ENCODE assay signal across 9 mouse cellular contexts in the genomic region with DNA sequence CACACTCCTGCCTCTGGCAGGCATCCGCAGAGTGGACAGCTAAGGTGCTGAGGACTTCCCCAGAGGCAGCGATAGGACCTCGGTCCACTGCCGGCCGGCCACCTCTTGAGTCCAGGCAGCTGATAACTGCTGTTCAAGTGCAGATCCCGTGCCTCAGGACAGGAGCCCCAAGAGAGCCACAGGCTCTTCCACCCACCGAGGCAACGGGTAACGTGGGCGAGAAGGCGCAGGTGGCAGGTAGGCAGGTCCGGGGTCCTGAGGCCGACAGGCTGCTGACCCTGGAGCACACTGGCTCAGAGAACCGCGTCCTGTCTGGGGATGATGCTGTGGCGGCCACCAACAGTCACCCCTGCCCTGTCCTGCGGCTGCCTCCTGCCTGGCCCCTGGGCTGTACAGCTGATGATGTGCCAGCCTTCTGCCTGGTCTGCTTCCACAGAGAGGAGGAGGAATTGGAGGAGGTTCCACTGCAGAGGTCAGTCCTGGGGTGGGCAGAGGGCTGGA. TPM values are rescaled to one million over a fixed set of nuclear protein-coding genes. Genes with fewer than 3 reads are reported as not detected.
DNase-seq lines count a peak whose midpoint lies in the region; ATAC-seq and TF ChIP-seq lines count a peak whose summit lies in the region.
"Had no signal": no experiment of that assay in that cellular context is flagged by ENCODE, and none has a peak within 500 bp of the region (broad histone marks: within the 10 kb centered on the region; RNA-seq: fewer than 3 reads in every experiment).

No protein-coding gene starts in this region.

- H3K27me3 ChIP-seq in midbrain, postnatal 0 days (ENCODE audit: insufficient read depth, low read length) = peaks cover 4% of the 10 kb centered on the region; the same call in 1 of the 2 replicates
- no peaks in the 10 kb centered on the region for H3K27me3 ChIP-seq in midbrain, embryonic 16.5 days (ENCODE audit: control insufficient read depth, insufficient read depth, low read depth, low read length)
- H3K27me3 ChIP-seq in hindbrain, postnatal 0 days (ENCODE audit: insufficient read depth, low read length) = no peaks in the 10 kb centered on the region

- H3K27ac ChIP-seq in gastrocnemius, adult 2 months = peak overlapping the region; percentile 96
- no peak overlapping the region for H3K27ac ChIP-seq in midbrain, postnatal 0 days (ENCODE audit: low read depth, low read length)
- H3K27ac ChIP-seq in midbrain, embryonic 16.5 days (ENCODE audit: low read length) = no peak overlapping the region
- H3K27ac ChIP-seq in hindbrain, postnatal 0 days = no peak overlapping the region

- H3K4me1 ChIP-seq in midbrain, postnatal 0 days (ENCODE audit: insufficient read depth, low read length) = peaks cover 4% of the 10 kb centered on the region; the same call in 1 of the 2 replicates
- H3K4me1 ChIP-seq in midbrain, embryonic 16.5 days (ENCODE audit: control insufficient read depth, insufficient read depth, low read length) = 0 out of 2 replicates have a peak, but pooled peaks cover 4% of the 10 kb centered on the region
- no peaks in the 10 kb centered on the region for H3K4me1 ChIP-seq in hindbrain, postnatal 0 days (ENCODE audit: insufficient read depth, low read length)

- peak overlapping the region; percentile 82 for H3K4me3 ChIP-seq in gastrocnemius, adult 2 months
- no peak overlapping the region for H3K4me3 ChIP-seq in midbrain, postnatal 0 days (ENCODE audit: low read depth, low read length)
- no peak overlapping the region for H3K4me3 ChIP-seq in midbrain, embryonic 16.5 days (ENCODE audit: low read depth, low read length)
- H3K4me3 ChIP-seq in hindbrain, postnatal 0 days (ENCODE audit: low read length) = no peak overlapping the region

- intact Hi-C loops in gastrocnemius, adult 2 months (cut with DNase I) = no loop called here
- intact Hi-C loops in left cerebral cortex, postnatal 14 days (cut with DNase I) = no loop called here

- DNase-seq in gastrocnemius, adult 2 months = peak; percentile 52
- DNase-seq in gastrocnemius, postnatal 25 days = no peak
- no peak for DNase-seq in midbrain, postnatal 0 days (ENCODE audit: low spot score)
- no peak for DNase-seq in hindbrain, postnatal 0 days (ENCODE audit: low spot score)
- no peak for DNase-seq in left cerebral cortex, postnatal 14 days (ENCODE audit: low spot score in 2 of 2)
- no peak for DNase-seq in right cerebral cortex, postnatal 25 days
- DNase-seq: kidney, postnatal 25 days had no signal

- ATAC-seq in midbrain, postnatal 0 days (ENCODE audit: low FRiP score) = no peak
- ATAC-seq in midbrain, embryonic 16.5 days = no peak
- no peak for ATAC-seq in hindbrain, postnatal 0 days
- no peak for ATAC-seq in erythroid progenitor cell, adult 5-6 weeks (replicated peaks; ENCODE audit: low FRiP score, poor library complexity, severe bottlenecking)

- TF ChIP-seq CTCF in gastrocnemius, adult 2 months (IDR thresholded peaks at IDR 0.05) = no peak
- TF ChIP-seq CTCF in midbrain, postnatal 0 days (IDR thresholded peaks at IDR 0.05) = no peak
- TF ChIP-seq CTCF in hindbrain, postnatal 0 days (IDR thresholded peaks at IDR 0.05; ENCODE audit: low read depth) = no peak

- no peaks in the 10 kb centered on the region for H3K9me3 ChIP-seq in midbrain, postnatal 0 days (ENCODE audit: low read length)
- no peaks in the 10 kb centered on the region for H3K9me3 ChIP-seq in midbrain, embryonic 16.5 days (replicated peaks; ENCODE audit: control insufficient read depth, low read length, poor library complexity, severe bottlenecking)
- H3K9me3 ChIP-seq in hindbrain, postnatal 0 days (ENCODE audit: low read length) = no peaks in the 10 kb centered on the region

- no peak overlapping the region for H3K9ac ChIP-seq in midbrain, postnatal 0 days (replicated peaks; ENCODE audit: low read length, poor library complexity, severe bottlenecking)
- no peak overlapping the region for H3K9ac ChIP-seq in midbrain, embryonic 16.5 days (ENCODE audit: low read depth, low read length)
- no peak overlapping the region; the same call in 1 of the 2 replicates for H3K9ac ChIP-seq in hindbrain, postnatal 0 days (replicated peaks; ENCODE audit: low read length)

- H3K36me3 ChIP-seq in midbrain, postnatal 0 days (ENCODE audit: insufficient read depth, low read length) = no peaks in the 10 kb centered on the region
- H3K36me3 ChIP-seq in midbrain, embryonic 16.5 days (ENCODE audit: control insufficient read depth, insufficient read depth, low read length) = no peaks in the 10 kb centered on the region
- H3K36me3 ChIP-seq in hindbrain, postnatal 0 days (ENCODE audit: insufficient read depth, low read length) = no peaks in the 10 kb centered on the region

- WGBS in midbrain, postnatal 0 days = 53% methylated on average over 14 of the region's 17 CpGs
- 47% methylated on average over 17 of the region's 17 CpGs for WGBS in midbrain, embryonic 16.5 days
- 53% methylated on average over 17 of the region's 17 CpGs for WGBS in hindbrain, postnatal 0 days

- peak overlapping the region; percentile 16 for H3K4me2 ChIP-seq in midbrain, postnatal 0 days (ENCODE audit: low read depth, low read length, poor library complexity, severe bottlenecking)
- no peak overlapping the region; the same call in 1 of the 2 replicates for H3K4me2 ChIP-seq in midbrain, embryonic 16.5 days (ENCODE audit: low read length)
- peak overlapping the region; percentile 17; the same call in 1 of the 2 replicates for H3K4me2 ChIP-seq in hindbrain, postnatal 0 days (ENCODE audit: low read depth, low read length)

RNA-seq across cellular contexts. Expression of a gene that starts 23.7 kb away (rescaled TPM):
- total RNA-seq in gastrocnemius, adult 2 months (2021) = 10 to 100 TPM; 13.6 to 21.9 TPM
- total RNA-seq in gastrocnemius, postnatal 25 days (2021) = 10 to 100 TPM; 22.2 to 25.0 TPM
- total RNA-seq in midbrain, postnatal 0 days (2014; rRNA removed) = 535 and 557 TPM in 2 replicates
- 183 and 184 TPM in 2 replicates for polyA plus RNA-seq in midbrain, postnatal 0 days (2015; fragmentation: Nextera tagmentation; extraction: Ambion mirVana)
- 233 and 251 TPM in 2 replicates for polyA plus RNA-seq in midbrain, embryonic 16.5 days (2015; fragmentation: Nextera tagmentation; extraction: Ambion mirVana)
- total RNA-seq in hindbrain, postnatal 0 days (2014; rRNA removed) = 530 and 565 TPM in 2 replicates
- 138 and 161 TPM in 2 replicates for polyA plus RNA-seq in hindbrain, postnatal 0 days (2015; fragmentation: Nextera tagmentation; extraction: Ambion mirVana)
- 2.5 and 5.0 TPM in 2 replicates for total RNA-seq in erythroid progenitor cell, adult 5-6 weeks (2015; ENCODE audit: low replicate concordance)
- total RNA-seq in erythroid progenitor cell, adult 5-6 weeks (2017; ENCODE audit: low replicate concordance) = 3.4 and 4.0 TPM in 2 replicates
- total RNA-seq in left cerebral cortex, postnatal 14 days (2021) = 10 to 100 TPM; 94.8 to 95.4 TPM

RNA-seq across cellular contexts. Expression of a gene that starts 48.4 kb away (rescaled TPM):
- total RNA-seq in gastrocnemius, adult 2 months (2021) = 10 to 100 TPM; 18.6 to 19.3 TPM
- 10 to 100 TPM; 15.8 to 16.0 TPM for total RNA-seq in gastrocnemius, postnatal 25 days (2021)
- total RNA-seq in midbrain, postnatal 0 days (2014; rRNA removed) = 117 and 157 TPM in 2 replicates
- polyA plus RNA-seq in midbrain, postnatal 0 days (2015; fragmentation: Nextera tagmentation; extraction: Ambion mirVana) = 45.1 and 46.9 TPM in 2 replicates
- polyA plus RNA-seq in midbrain, embryonic 16.5 days (2015; fragmentation: Nextera tagmentation; extraction: Ambion mirVana) = 49.7 and 51.0 TPM in 2 replicates
- total RNA-seq in hindbrain, postnatal 0 days (2014; rRNA removed) = 124 and 147 TPM in 2 replicates
- polyA plus RNA-seq in hindbrain, postnatal 0 days (2015; fragmentation: Nextera tagmentation; extraction: Ambion mirVana) = 41.8 and 45.4 TPM in 2 replicates
- total RNA-seq in erythroid progenitor cell, adult 5-6 weeks (2015; ENCODE audit: low replicate concordance) = 58.4 and 66.2 TPM in 2 replicates
- 21.9 and 25.2 TPM in 2 replicates for total RNA-seq in erythroid progenitor cell, adult 5-6 weeks (2017; ENCODE audit: low replicate concordance)
- total RNA-seq in left cerebral cortex, postnatal 14 days (2021) = 100 to 1,000 TPM in 1 of 2 experiments, 10 to 100 TPM in 1; 97.8 to 106 TPM
